Mouse (Mus musculus) gonadal fat pad, adult 2 months (tissue): ENCODE measurements around the gene Fbxw8. TPM values are rescaled to one million over a fixed set of nuclear protein-coding genes. Genes with fewer than 3 reads are reported as not detected.

Experiments
- DNase-seq: peaks from one replicate; pipeline ENCODE4 v3.0.0-alpha.2; 2012; ENCODE audit warnings: low read depth
- polyA plus RNA-seq: library from polyadenylated mRNA; depleted of rRNA; stranded (reverse); fragments of >200 nt; gene quantifications from 2 replicates; pipeline ENCODE4 v1.2.3, GENCODE M21; 2012

Gene Fbxw8
- polyA plus RNA-seq, 1 experiment: 80.7 TPM

- DNase-seq: no peak
Measured at GRCm38 (mm10) chr5:118076721-118077592, 78.3 kb downstream of the Fbxw8 start.

- no peak for DNase-seq
Measured at GRCm38 (mm10) chr5:118073213-118073773, 82.0 kb downstream of the Fbxw8 start.

- no peak for DNase-seq
Measured at GRCm38 (mm10) chr5:118071766-118072165, 83.5 kb downstream of the Fbxw8 start.

- no peak for DNase-seq
Measured at GRCm38 (mm10) chr5:118069315-118069714, 85.9 kb downstream of the Fbxw8 start.

- no peak for DNase-seq
Measured at GRCm38 (mm10) chr5:118067984-118068494, 87.2 kb downstream of the Fbxw8 start.

GRCm38 (mm10) chr5:118067572-118067971 lies 87.7 kb downstream of the Fbxw8 start:
- no peak for DNase-seq

GRCm38 (mm10) chr5:118066828-118067227 lies 88.4 kb downstream of the Fbxw8 start:
- no peak for DNase-seq

GRCm38 (mm10) chr5:118065516-118066255 lies 89.6 kb downstream of the Fbxw8 start:
- no peak for DNase-seq

- DNase-seq: no peak
Measured at GRCm38 (mm10) chr5:118064284-118064901, 90.9 kb downstream of the Fbxw8 start.

- no peak for DNase-seq
Measured at GRCm38 (mm10) chr5:118063181-118063621, 92.1 kb downstream of the Fbxw8 start.

- no peak for DNase-seq
Measured at GRCm38 (mm10) chr5:118061391-118061790, 93.9 kb downstream of the Fbxw8 start.

- DNase-seq: no peak
Measured at GRCm38 (mm10) chr5:118059646-118060045, 95.6 kb downstream of the Fbxw8 start.

GRCm38 (mm10) chr5:118058858-118059257 lies 96.4 kb downstream of the Fbxw8 start:
- no peak for DNase-seq

GRCm38 (mm10) chr5:118057508-118058111 lies 97.7 kb downstream of the Fbxw8 start:
- no peak for DNase-seq

- no peak for DNase-seq
Measured at GRCm38 (mm10) chr5:118053205-118053604, 102.1 kb downstream of the Fbxw8 start.

GRCm38 (mm10) chr5:118051981-118052662 lies 103.1 kb downstream of the Fbxw8 start:
- no peak for DNase-seq

- DNase-seq: no peak
Measured at GRCm38 (mm10) chr5:118050743-118051142, 104.5 kb downstream of the Fbxw8 start.

GRCm38 (mm10) chr5:118048928-118049327 lies 106.3 kb downstream of the Fbxw8 start:
- no peak for DNase-seq

- DNase-seq: no peak
Measured at GRCm38 (mm10) chr5:118048412-118048811, 106.9 kb downstream of the Fbxw8 start.

- DNase-seq: no peak
Measured at GRCm38 (mm10) chr5:118047091-118047757, 108.0 kb downstream of the Fbxw8 start.
